Mouse (Mus musculus): ENCODE measurements around the gene Mrnip.

Mrnip gene

GRCm38 (mm10) chr11:50203302-50203827 is 29.1 kb downstream of the Mrnip start:
- DNase-seq (ENCODE audit: low read depth, low spot score), result no peak

DNA sequence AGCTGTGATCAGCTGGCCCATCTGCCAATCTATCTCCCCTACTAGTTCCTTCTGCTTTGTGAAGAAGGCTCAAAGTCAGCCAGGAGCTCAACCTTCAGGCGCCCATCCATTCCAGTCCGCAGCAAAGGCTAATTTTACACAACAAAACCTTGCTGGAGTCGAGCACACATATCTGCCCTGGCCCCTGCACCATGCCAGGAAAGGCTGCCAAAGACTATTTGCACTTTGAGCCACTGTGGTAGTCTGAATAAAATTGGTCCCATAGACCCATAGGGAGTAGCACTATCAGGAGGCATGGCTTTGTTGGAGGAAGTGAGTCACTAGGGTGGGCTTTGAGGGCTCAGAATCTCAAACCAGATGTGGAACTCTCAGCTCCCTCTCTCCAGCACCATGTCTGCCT is 31.2 kb downstream of the Mrnip start:
- no peak for DNase-seq (ENCODE audit: low read depth, low spot score)

GRCm38 (mm10) chr11:50206037-50206436 is 31.8 kb downstream of the Mrnip start:
- DNase-seq (ENCODE audit: low read depth, low spot score), result no peak

- DNase-seq (ENCODE audit: low read depth, low spot score), result no peak
Measured at GRCm38 (mm10) chr11:50207344-50207743, 33.1 kb downstream of the Mrnip start.

- DNase-seq (ENCODE audit: low read depth, low spot score), result no peak
Measured at GRCm38 (mm10) chr11:50208039-50208438, 33.8 kb downstream of the Mrnip start.

- DNase-seq (ENCODE audit: low read depth, low spot score), result peak; percentile 69
Measured at GRCm38 (mm10) chr11:50210101-50210504, 35.9 kb downstream of the Mrnip start.

GRCm38 (mm10) chr11:50210505-50211151 is 36.4 kb downstream of the Mrnip start, which contains the start of the genes Sqstm1 and Mgat4b:
TSS of gene Sqstm1 (minus strand) at chr11:50210827.
TSS of gene Mgat4b (plus strand) at chr11:50210890.
- peak; percentile 71 for DNase-seq (ENCODE audit: low read depth, low spot score)

DNA sequence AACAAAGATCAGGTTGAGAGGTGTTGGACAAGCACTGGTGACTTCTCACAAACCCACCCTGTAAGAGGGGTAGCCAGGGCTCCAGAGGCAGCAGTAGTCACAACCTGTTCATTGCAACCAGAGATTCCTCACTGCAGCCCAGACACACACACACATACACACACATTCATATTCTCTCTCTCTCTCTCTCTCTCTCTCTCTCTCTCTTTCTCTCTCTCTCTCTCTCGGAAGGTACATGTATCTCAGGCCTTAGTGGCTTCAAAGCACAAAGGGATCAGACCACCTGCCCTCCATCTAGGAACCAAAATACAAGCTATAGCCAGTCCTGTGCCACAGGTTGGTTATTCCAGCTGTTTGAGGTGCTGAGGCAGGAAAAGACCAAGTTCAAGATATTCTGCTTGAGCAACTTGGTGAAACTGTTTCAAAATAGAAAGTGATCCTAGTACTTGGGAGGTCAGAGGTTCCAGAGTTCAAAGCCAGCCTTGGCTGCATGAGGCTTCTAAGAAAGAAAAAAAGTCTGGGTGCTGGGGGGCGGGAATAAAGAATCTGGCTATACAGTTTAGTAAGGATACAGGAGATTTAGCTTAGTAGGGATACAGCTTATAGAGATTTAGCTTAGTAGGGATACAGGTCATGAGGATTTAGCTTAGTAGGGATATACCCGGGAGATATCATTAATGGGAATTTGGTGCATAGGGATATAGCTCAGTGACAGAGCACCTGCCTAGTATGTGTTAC is 37.2 kb downstream of the Mrnip start:
- DNase-seq (ENCODE audit: low read depth, low spot score), result no peak

DNA sequence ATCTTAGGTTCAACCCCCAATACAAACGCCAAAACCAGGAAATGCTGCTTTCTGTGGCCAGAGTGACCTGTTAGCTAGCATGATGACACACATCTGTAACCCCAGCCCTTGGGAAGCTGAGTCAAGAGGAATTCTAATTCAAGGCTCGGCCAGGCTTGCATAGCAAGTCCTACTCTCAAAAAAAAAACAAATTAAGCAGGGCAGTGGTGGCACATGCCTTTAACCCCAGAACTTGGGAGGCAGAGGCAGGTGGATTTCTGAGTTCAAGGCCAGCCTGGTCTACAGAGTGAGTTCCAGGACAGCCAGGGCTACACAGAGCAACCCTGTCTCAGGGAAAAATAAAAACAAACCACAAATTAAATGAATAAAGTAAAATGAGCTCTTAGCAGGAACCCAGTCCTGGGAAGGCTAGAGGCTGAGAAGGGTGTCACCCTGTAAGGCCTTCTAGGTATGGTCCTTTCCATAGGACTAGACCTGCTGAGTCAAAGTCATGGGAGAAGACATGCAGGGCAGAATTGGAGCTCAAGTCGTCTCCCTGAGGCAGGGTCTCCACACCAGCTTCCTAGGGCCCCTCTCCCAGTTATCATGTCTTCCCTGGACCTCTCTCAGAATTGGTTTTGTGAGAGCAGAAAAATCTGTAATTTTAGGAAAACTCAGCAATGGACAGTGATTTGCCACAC is 38.0 kb downstream of the Mrnip start:
- no peak for DNase-seq (ENCODE audit: low read depth, low spot score)

GRCm38 (mm10) chr11:50212848-50213758 is 38.9 kb downstream of the Mrnip start:
- DNase-seq (ENCODE audit: low read depth, low spot score), result no peak

GRCm38 (mm10) chr11:50214631-50215030 is 40.4 kb downstream of the Mrnip start:
- DNase-seq (ENCODE audit: low read depth, low spot score), result no peak

DNA sequence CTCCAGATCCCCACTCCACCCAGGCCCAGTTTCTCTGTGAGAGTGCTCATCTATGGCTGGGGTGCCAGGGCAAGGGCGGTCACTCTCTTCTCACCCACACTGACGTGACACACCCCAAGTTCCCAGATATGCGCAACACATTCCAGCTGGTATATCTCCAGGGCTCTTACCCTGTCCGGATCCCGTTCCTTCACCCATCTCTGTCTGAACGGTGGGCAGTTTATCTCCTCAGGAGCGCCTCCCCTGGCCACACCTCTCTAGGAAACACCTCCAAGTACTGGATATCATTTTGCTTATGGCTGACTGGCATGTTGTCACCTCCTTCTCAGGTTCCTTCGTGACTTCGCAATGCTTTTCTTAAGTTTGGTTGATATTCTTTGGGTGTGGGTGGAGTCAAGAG is 41.4 kb downstream of the Mrnip start:
- no peak for DNase-seq (ENCODE audit: low read depth, low spot score)

GRCm38 (mm10) chr11:50216724-50217366 is 42.6 kb downstream of the Mrnip start:
- no peak for DNase-seq (ENCODE audit: low read depth, low spot score)

DNA sequence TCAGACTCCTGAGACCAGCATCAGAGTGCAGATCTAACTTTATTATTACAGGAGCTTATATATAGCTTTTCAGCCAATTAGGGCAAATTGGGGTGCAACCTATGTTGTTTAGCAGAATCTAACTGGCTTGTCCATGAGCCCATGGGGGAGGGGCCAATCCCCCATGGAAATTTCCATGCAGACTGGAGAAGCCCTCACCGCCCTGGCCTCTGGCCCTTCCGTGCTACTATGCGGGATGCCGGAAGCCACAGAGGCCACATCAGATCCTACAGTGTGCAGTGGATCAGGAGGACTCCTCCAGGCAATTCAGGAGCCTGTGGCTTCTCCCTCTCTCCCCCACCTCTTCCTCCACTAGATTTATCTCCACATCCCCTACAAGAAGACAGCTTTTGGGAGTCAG is 43.6 kb downstream of the Mrnip start:
- no peak for DNase-seq (ENCODE audit: low read depth, low spot score)

- no peak for DNase-seq (ENCODE audit: low read depth, low spot score)
Measured at GRCm38 (mm10) chr11:50219833-50220232, 45.6 kb downstream of the Mrnip start.

DNA sequence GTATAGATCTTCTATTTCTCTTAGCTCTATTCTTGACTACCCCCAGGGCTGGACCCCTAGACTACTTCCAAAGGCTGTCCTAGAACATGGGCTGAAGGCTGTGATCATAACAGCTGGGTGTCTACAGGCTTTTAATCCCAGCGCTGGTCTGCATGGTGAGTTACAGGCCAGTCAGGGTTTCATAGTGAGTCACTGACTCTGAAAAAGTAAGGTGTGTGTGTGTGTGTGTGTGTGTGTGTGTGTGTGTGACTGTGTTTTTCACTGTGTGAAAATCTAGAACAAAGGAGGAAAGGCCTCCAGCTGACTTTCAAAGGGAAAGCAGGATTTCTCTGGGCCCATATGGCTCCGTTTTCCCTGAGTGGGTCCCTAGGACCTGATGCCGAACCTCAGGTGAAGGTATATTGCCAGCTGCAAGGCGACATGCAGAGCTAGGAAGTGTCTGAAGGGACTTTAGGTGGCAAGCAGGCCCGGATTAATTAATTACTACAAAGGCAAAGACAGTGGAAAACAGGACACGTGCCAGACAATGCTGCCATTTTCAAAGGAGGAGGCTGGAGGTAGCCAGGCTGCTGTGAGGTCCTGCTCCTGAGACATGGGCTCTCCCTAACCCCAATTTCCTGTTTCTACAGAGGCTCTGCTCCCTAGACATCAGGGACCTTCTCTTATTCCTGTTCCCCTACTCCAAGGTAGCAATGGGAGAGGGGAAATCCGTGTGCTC is 48.5 kb downstream of the Mrnip start:
- DNase-seq (ENCODE audit: low read depth, low spot score), result no peak

DNA sequence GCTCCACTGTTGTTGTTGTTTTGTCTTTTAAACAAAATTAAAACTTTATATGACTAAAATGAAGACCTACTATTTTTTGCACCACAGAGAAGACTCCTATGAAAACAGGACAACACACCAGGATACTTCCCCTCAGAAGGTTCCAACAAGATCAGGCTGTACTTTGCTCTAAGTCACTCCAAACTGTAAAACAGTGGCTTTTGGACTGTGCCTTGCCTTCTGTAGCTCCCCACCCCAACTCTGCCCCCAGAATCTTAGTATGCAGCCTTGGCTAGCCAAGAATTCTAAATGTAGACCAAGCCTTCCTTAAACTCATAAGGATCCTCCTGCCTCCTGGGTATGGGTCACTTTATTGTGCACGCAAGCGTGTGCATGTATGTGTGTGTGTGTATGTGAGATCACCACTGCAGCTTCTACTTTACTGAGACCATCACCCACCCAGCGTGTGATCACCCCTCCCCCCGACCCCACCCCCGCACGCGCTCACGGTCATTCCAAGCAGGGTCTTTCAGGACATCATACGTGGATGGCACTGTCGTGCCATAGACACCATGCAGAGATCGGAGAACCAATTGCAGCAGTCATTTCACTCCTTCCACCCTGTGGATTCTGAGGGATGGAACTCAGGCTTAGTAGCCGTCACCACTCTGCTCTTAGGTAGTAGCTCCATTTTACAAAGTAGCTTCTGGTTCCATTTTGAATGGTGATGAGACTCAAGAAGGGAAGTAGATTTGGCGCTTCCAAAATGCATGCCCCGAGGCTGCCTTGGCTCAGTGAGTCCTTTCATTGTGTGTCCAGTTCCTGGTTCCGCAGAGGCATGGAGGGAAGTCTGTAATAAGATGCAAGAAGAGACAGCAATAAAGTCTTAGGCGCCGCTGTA is 49.8 kb downstream of the Mrnip start:
- DNase-seq (ENCODE audit: low read depth, low spot score), result no peak

- DNase-seq (ENCODE audit: low read depth, low spot score), result peak; percentile 83
Measured at GRCm38 (mm10) chr11:50224671-50225530, 50.7 kb downstream of the Mrnip start.

All from c-Kit-negative CD71-positive TER-119-positive erythroid progenitor cells, embryonic 14.5 days (primary cell).